Mouse (Mus musculus): Measurements from ENCODE around the gene 4930507D05Rik. TPM values are rescaled to one million over a fixed set of nuclear protein-coding genes. Genes with fewer than 3 reads are reported as not detected.

Gene 4930507D05Rik
- polyA plus RNA-seq, 1 experiment from 2014 or later: 1.5 TPM

- Histone ChIP-seq H3K4me3 (ENCODE audit: low read depth, low read length) (no peak overlapping the region), H3K4me2 (ENCODE audit: low read depth, low read length) (no peak overlapping the region), H3K9ac (replicated peaks; ENCODE audit: low read depth, low read length) (no peak overlapping the region), H3K4me1 (ENCODE audit: control insufficient read depth, insufficient read depth, low read length) (no peaks in the 10 kb centered on the region), H3K27me3 (ENCODE audit: control insufficient read depth, insufficient read depth, low read length) (no peaks in the 10 kb centered on the region), H3K36me3 (ENCODE audit: control insufficient read depth, insufficient read depth, low read length) (0 out of 2 replicates have a peak, but pooled peaks cover 8% of the 10 kb centered on the region), H3K9me3 (ENCODE audit: control insufficient read depth, low read length) (no peaks in the 10 kb centered on the region), H3K27ac (ENCODE audit: low read depth, low read length) (no peak overlapping the region)
- no peak for ATAC-seq (ENCODE audit: low read depth)
- WGBS: 96% methylated on average over 4 of the region's 4 CpGs
Measured at GRCm38 (mm10) chr10:62469736-62470135, 20.4 kb downstream of the 4930507D05Rik start.

DNA sequence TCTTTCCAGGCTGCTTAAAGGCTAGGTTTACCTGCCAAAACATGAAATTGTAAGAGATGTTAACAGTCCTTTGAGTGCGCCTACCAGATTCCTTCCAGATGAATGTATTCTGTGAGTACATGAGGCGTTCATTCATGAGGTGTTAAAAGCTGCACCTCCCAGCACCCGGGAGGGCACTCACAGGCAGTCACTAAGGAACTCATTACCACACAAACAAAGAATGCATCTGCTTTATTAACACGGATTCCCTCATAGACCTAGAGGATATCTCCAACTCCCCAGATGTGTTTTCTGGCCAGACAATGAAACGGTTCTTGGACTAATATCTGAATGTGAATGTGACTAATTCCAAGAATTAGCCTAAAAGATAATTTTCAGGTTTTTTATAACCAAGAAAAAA, 21.8 kb downstream of the 4930507D05Rik start:
- H3K27ac ChIP-seq (ENCODE audit: low read depth, low read length): no peak overlapping the region
- WGBS: 37% methylated on average over 5 of the region's 5 CpGs
- no peak overlapping the region for H3K4me3 ChIP-seq (ENCODE audit: low read depth, low read length)
- H3K9ac ChIP-seq (replicated peaks; ENCODE audit: low read depth, low read length): no peak overlapping the region
- ATAC-seq (ENCODE audit: low read depth): no peak
- H3K36me3 ChIP-seq (ENCODE audit: control insufficient read depth, insufficient read depth, low read length): 0 out of 2 replicates have a peak, but pooled peaks cover 8% of the 10 kb centered on the region
- H3K9me3 ChIP-seq (ENCODE audit: control insufficient read depth, low read length): no peaks in the 10 kb centered on the region
- H3K27me3 ChIP-seq (ENCODE audit: control insufficient read depth, insufficient read depth, low read length): no peaks in the 10 kb centered on the region
- no peak overlapping the region for H3K4me2 ChIP-seq (ENCODE audit: low read depth, low read length)
- H3K4me1 ChIP-seq (ENCODE audit: control insufficient read depth, insufficient read depth, low read length): no peaks in the 10 kb centered on the region

- no peak overlapping the region for H3K9ac ChIP-seq (replicated peaks; ENCODE audit: low read depth, low read length)
- H3K27ac ChIP-seq (ENCODE audit: low read depth, low read length): no peak overlapping the region
- no peak overlapping the region for H3K4me2 ChIP-seq (ENCODE audit: low read depth, low read length)
- H3K27me3 ChIP-seq (ENCODE audit: control insufficient read depth, insufficient read depth, low read length): no peaks in the 10 kb centered on the region
- H3K9me3 ChIP-seq (ENCODE audit: control insufficient read depth, low read length): no peaks in the 10 kb centered on the region
- H3K36me3 ChIP-seq (ENCODE audit: control insufficient read depth, insufficient read depth, low read length): no peaks in the 10 kb centered on the region
- 92% methylated on average over 10 of the region's 10 CpGs for WGBS
- ATAC-seq (ENCODE audit: low read depth): no peak
- no peaks in the 10 kb centered on the region for H3K4me1 ChIP-seq (ENCODE audit: control insufficient read depth, insufficient read depth, low read length)
- H3K4me3 ChIP-seq (ENCODE audit: low read depth, low read length): no peak overlapping the region
Measured at GRCm38 (mm10) chr10:62474944-62475343, 25.7 kb downstream of the 4930507D05Rik start.

DNA sequence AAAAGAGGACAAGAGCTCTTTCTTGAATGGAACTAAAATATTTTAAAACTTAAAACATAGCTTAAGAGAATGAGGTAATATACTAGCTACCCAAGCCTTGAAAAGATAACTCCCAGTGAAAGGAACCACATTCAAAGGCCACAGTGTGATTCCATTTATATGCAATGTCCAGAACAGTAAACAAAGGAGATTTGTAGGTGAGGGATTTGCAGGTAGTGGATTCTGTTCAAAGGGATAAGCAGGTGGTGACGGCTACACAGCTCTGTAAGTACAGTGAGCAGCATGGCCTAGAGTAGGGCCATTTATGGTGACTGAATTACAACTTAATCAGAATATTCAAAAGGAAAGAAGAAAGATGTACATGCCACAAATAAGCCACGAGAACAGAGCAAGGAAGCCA, 27.7 kb downstream of the 4930507D05Rik start:
- no peaks in the 10 kb centered on the region for H3K27me3 ChIP-seq (ENCODE audit: control insufficient read depth, insufficient read depth, low read length)
- H3K36me3 ChIP-seq (ENCODE audit: control insufficient read depth, insufficient read depth, low read length): no peaks in the 10 kb centered on the region
- WGBS: 62% methylated on average over 2 of the region's 2 CpGs
- no peak overlapping the region for H3K9ac ChIP-seq (replicated peaks; ENCODE audit: low read depth, low read length)
- H3K4me2 ChIP-seq (ENCODE audit: low read depth, low read length): no peak overlapping the region
- H3K27ac ChIP-seq (ENCODE audit: low read depth, low read length): no peak overlapping the region
- no peak overlapping the region for H3K4me3 ChIP-seq (ENCODE audit: low read depth, low read length)
- no peaks in the 10 kb centered on the region for H3K4me1 ChIP-seq (ENCODE audit: control insufficient read depth, insufficient read depth, low read length)
- no peaks in the 10 kb centered on the region for H3K9me3 ChIP-seq (ENCODE audit: control insufficient read depth, low read length)
- ATAC-seq (ENCODE audit: low read depth): no peak

GRCm38 (mm10) chr10:62481108-62481852, 32.0 kb downstream of the 4930507D05Rik start:
- H3K36me3 ChIP-seq (ENCODE audit: control insufficient read depth, insufficient read depth, low read length): no peaks in the 10 kb centered on the region
- H3K4me1 ChIP-seq (ENCODE audit: control insufficient read depth, insufficient read depth, low read length): peaks cover 5% of the 10 kb centered on the region; the same call in 1 of the 2 replicates
- no peak overlapping the region for H3K27ac ChIP-seq (ENCODE audit: low read depth, low read length)
- ATAC-seq (ENCODE audit: low read depth): no peak
- H3K4me2 ChIP-seq (ENCODE audit: low read depth, low read length): no peak overlapping the region
- whole genome bisulfite sequencing: 59% methylated on average over 7 of the region's 7 CpGs
- no peak overlapping the region for H3K4me3 ChIP-seq (ENCODE audit: low read depth, low read length)
- no peak overlapping the region for H3K9ac ChIP-seq (replicated peaks; ENCODE audit: low read depth, low read length)
- H3K27me3 ChIP-seq (ENCODE audit: control insufficient read depth, insufficient read depth, low read length): no peaks in the 10 kb centered on the region
- no peaks in the 10 kb centered on the region for H3K9me3 ChIP-seq (ENCODE audit: control insufficient read depth, low read length)

- Histone ChIP-seq H3K9ac (replicated peaks; ENCODE audit: low read depth, low read length) (peak overlapping the region; percentile 85), H3K36me3 (ENCODE audit: control insufficient read depth, insufficient read depth, low read length) (no peaks in the 10 kb centered on the region), H3K27me3 (ENCODE audit: control insufficient read depth, insufficient read depth, low read length) (no peaks in the 10 kb centered on the region), H3K9me3 (ENCODE audit: control insufficient read depth, low read length) (no peaks in the 10 kb centered on the region), H3K4me3 (ENCODE audit: low read depth, low read length) (peak overlapping the region; percentile 85), H3K27ac (ENCODE audit: low read depth, low read length) (peak overlapping the region; percentile 84), H3K4me2 (ENCODE audit: low read depth, low read length) (peak overlapping the region; percentile 74), H3K4me1 (ENCODE audit: control insufficient read depth, insufficient read depth, low read length) (peaks cover 5% of the 10 kb centered on the region; the same call in 1 of the 2 replicates)
- WGBS: under 1% methylated on average over 45 of the region's 48 CpGs
- peak; percentile 78 for ATAC-seq (ENCODE audit: low read depth)
Measured at GRCm38 (mm10) chr10:62485878-62486582, 36.7 kb downstream of the 4930507D05Rik start.

DNA sequence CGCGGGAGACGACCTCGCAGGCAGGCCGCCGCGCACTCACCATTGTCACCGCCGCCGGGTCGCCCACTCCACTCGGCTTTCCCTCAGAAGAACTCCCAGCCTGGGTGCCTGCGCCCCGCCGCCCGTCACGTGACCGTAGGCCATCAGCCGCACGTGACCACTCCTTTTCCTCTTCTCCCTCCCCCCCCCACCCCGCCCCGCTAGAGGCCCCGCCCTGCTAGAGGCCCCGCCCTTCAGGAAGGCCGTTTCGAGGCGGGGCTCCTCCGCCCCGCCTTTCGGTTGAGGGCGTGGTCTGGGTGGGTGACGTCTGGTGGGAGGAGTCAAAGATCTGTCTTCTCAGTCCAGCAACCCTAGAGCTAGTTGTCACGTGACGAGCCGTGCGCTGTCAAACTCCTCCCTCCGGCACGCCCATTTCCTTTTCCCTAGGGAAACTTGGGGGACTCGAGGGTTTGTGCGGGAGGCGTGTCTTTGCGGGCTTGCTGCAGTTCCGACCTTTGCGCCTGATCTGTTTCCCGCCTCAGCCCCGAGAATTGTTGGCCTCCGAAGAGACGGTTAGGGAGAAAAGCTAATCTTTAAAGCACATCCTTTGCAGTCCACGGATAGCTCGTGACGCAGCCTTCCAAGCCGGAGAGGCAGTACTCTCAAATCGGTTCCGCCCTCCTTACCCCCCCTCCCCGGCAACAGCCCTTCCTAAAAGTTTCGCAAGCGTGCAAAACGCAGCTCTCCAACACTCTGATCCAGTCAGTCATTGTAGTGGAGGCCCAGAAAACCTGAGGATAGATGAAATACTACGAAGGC, 37.5 kb downstream of the 4930507D05Rik start, which contains the start of gene Vps26a:
Vps26a (minus strand) TSS at position 188 of the 798 bp plus-strand sequence.
- peak; percentile 89 for ATAC-seq (ENCODE audit: low read depth)
- peak within 1 kb of the TSS; percentile 84 for H3K27ac ChIP-seq (ENCODE audit: low read depth, low read length)
- under 1% methylated on average over 55 of the region's 59 CpGs for WGBS

GRCm38 (mm10) chr10:62488266-62488665, 39.0 kb downstream of the 4930507D05Rik start:
- no peak overlapping the region for H3K4me3 ChIP-seq (ENCODE audit: low read depth, low read length)
- H3K27me3 ChIP-seq (ENCODE audit: control insufficient read depth, insufficient read depth, low read length): no peaks in the 10 kb centered on the region
- no peaks in the 10 kb centered on the region for H3K9me3 ChIP-seq (ENCODE audit: control insufficient read depth, low read length)
- H3K4me1 ChIP-seq (ENCODE audit: control insufficient read depth, insufficient read depth, low read length): peaks cover 5% of the 10 kb centered on the region; the same call in 1 of the 2 replicates
- H3K4me2 ChIP-seq (ENCODE audit: low read depth, low read length): no peak overlapping the region
- H3K27ac ChIP-seq (ENCODE audit: low read depth, low read length): no peak overlapping the region
- no peak for ATAC-seq (ENCODE audit: low read depth)
- H3K36me3 ChIP-seq (ENCODE audit: control insufficient read depth, insufficient read depth, low read length): no peaks in the 10 kb centered on the region
- WGBS: 29% methylated on average over 1 of the region's 1 CpGs
- H3K9ac ChIP-seq (replicated peaks; ENCODE audit: low read depth, low read length): no peak overlapping the region

More for the DNA sequence above, 37.5 kb downstream of the 4930507D05Rik start, which contains the start of gene Vps26a:
- Histone ChIP-seq H3K9ac (replicated peaks; ENCODE audit: low read depth, low read length) (peak within 1 kb of the TSS; percentile 85), H3K27me3 (ENCODE audit: control insufficient read depth, insufficient read depth, low read length) (no peaks in the 10 kb centered on the region), H3K36me3 (ENCODE audit: control insufficient read depth, insufficient read depth, low read length) (no peaks in the 10 kb centered on the region), H3K9me3 (ENCODE audit: control insufficient read depth, low read length) (no peaks in the 10 kb centered on the region), H3K4me2 (ENCODE audit: low read depth, low read length) (peak within 1 kb of the TSS; percentile 77), H3K4me1 (ENCODE audit: control insufficient read depth, insufficient read depth, low read length) (peaks cover 5% of the 10 kb centered on the region; the same call in 1 of the 2 replicates), H3K4me3 (ENCODE audit: low read depth, low read length) (peak within 1 kb of the TSS; percentile 85)
